Mouse (Mus musculus) bone marrow, adult 2 months (tissue): ENCODE data around the gene Tes3-ps. TPM values are rescaled to one million over a fixed set of nuclear protein-coding genes. Genes with fewer than 3 reads are reported as not detected.

Source experiments
- H3K27ac ChIP-seq: fragments of 200-500 bp; 2 replicates; pipeline ENCODE4 v1.5.1; 2012; ENCODE audit warnings: low read depth, mild to moderate bottlenecking, control low read depth, inconsistent platforms, low read length; ENCODE audit not compliant: control insufficient read depth, poor library complexity, insufficient read depth
- H3K4me1 ChIP-seq: fragments of 200-500 bp; 2 replicates; pipeline ENCODE4 v1.6.1; 2011; ENCODE audit warnings: low read length; ENCODE audit not compliant: control insufficient read depth, insufficient read depth
- H3K4me3 ChIP-seq: fragments of 200-500 bp; replicated peaks from 2 replicates; pipeline ENCODE3; 2011; ENCODE audit warnings: mild to moderate bottlenecking, low read depth, low read length, control low read depth; ENCODE audit not compliant: control insufficient read depth
- CTCF ChIP-seq: fragments of 200-500 bp; IDR thresholded peaks from 2 replicates; pipeline ENCODE4 v1.5.1; 2011; ENCODE audit warnings: low read length, control low read depth; ENCODE audit not compliant: control insufficient read depth, insufficient read depth
- POLR2A ChIP-seq: fragments of 200-500 bp; IDR thresholded peaks from 2 replicates; pipeline ENCODE4 v1.6.1; 2011; ENCODE audit warnings: low read depth, mild to moderate bottlenecking, control low read depth, low read length, borderline replicate concordance; ENCODE audit not compliant: control insufficient read depth
- WGBS: fragments of 180-500 bp; shearing (Covaris S2); methylation state at CpG from one replicate; pipeline ENCODE4 v1.1.7; 2018; 5-methylcytosine and 5-hydroxymethylcytosine counted together
- polyA plus RNA-seq: library from polyadenylated mRNA; stranded (reverse); fragments of >200 nt; gene quantifications from 2 replicates; pipeline ENCODE4 v1.2.4, GENCODE M21; 2011; ENCODE audit warnings: low replicate concordance; ENCODE audit not compliant: missing spikeins, insufficient read depth, insufficient read length

Gene Tes3-ps
- polyA plus RNA-seq, 1 experiment, result 3.5 TPM

GRCm38 (mm10) chr13:49465875-49466274 is 27.2 kb upstream of the Tes3-ps start:
- no peak for TF ChIP-seq POLR2A
- no peak for TF ChIP-seq CTCF
- 78% methylated on average over 4 of the region's 4 CpGs for WGBS
- H3K4me1 ChIP-seq, result no peaks in the 10 kb centered on the region
- H3K27ac ChIP-seq, result no peak overlapping the region
- H3K4me3 ChIP-seq, result no peak overlapping the region

GRCm38 (mm10) chr13:49466393-49467075 is 26.6 kb upstream of the Tes3-ps start:
- no peak overlapping the region for H3K27ac ChIP-seq
- no peak overlapping the region for H3K4me3 ChIP-seq
- TF ChIP-seq CTCF, result no peak
- TF ChIP-seq POLR2A, result no peak
- WGBS, result 82% methylated on average over 11 of the region's 11 CpGs
- H3K4me1 ChIP-seq, result no peaks in the 10 kb centered on the region

- H3K4me3 ChIP-seq, result no peak overlapping the region
- WGBS, result 80% methylated on average over 2 of the region's 2 CpGs
- H3K4me1 ChIP-seq, result no peaks in the 10 kb centered on the region
- no peak overlapping the region for H3K27ac ChIP-seq
- TF ChIP-seq POLR2A, result no peak
- no peak for TF ChIP-seq CTCF
Observed at GRCm38 (mm10) chr13:49467585-49467984, 25.5 kb upstream of the Tes3-ps start.

DNA sequence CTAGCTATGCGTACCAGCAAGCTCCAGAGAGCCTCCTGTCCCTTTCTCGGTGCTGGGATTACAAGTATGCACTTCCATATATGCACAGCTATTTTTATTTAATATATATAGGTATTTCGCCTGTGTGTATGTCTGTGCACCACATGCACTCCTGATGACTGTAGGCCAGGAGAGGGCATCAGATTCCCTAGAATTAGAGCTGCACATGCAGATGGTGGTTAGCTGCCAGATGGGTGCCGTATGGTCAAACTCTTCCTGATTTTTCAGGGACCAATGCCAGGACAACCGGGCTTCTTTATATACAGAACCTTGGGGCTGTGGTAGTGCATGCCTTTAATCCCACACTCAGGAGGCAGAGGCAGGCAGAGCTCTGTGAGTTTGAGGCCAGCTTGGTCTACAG is 24.1 kb upstream of the Tes3-ps start:
- TF ChIP-seq CTCF, result no peak
- TF ChIP-seq POLR2A, result no peak
- Histone ChIP-seq H3K27ac (no peak overlapping the region), H3K4me1 (no peaks in the 10 kb centered on the region), H3K4me3 (no peak overlapping the region)
- WGBS, result 83% methylated on average over 5 of the region's 5 CpGs

DNA sequence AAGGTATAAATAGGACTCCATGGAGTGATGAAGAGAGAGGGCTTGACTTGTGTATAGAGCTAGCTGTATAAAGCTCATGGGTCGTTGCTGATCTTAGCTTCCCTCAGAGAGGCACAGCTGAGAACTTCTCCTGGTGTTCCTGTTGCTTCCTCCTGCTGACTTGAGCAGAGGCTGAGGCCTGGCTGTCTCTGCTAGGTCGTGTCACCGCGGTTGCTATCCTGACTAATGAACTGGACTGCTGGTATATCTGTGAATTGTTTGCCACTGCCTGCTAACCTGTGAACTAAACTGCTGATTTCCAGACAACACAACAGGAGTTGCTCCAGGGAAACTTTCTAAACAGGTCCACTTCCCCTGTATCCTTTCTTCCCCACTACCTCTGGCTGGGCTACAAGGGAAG is 22.8 kb upstream of the Tes3-ps start:
- Histone ChIP-seq H3K4me1 (no peaks in the 10 kb centered on the region), H3K27ac (no peak overlapping the region), H3K4me3 (no peak overlapping the region)
- 75% methylated on average over 4 of the region's 4 CpGs for WGBS
- TF ChIP-seq CTCF (no peak), POLR2A (no peak)

DNA sequence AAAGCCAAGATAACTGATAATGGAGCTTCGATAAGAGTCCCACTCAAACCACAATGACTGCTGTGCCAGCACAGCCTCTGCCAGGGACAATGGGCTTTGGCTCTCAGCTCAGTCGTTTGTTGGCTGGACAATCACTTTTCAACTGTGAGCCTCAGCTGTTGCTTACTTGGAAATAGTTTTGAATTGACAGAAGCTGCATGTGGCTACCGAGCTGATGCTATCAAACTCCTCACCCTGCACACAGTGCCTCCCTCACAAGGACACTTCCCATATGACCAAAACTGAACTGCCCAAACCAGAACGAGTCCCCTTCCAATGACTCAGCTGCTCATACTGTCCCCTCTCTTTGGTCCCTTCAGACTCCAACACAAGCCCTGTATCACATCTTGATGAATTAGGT is 22.3 kb upstream of the Tes3-ps start:
- Histone ChIP-seq H3K4me1 (no peaks in the 10 kb centered on the region), H3K27ac (no peak overlapping the region), H3K4me3 (no peak overlapping the region)
- TF ChIP-seq POLR2A (no peak), CTCF (no peak)
- 59% methylated on average over 4 of the region's 4 CpGs for WGBS

- no peak for TF ChIP-seq CTCF
- no peak for TF ChIP-seq POLR2A
- no peak overlapping the region for H3K27ac ChIP-seq
- no peak overlapping the region for H3K4me3 ChIP-seq
- H3K4me1 ChIP-seq, result no peaks in the 10 kb centered on the region
- 82% methylated on average over 4 of the region's 4 CpGs for WGBS
Observed at GRCm38 (mm10) chr13:49471981-49472675, 21.0 kb upstream of the Tes3-ps start.

- H3K27ac ChIP-seq, result no peak overlapping the region
- H3K4me3 ChIP-seq, result no peak overlapping the region
- no peak for TF ChIP-seq POLR2A
- TF ChIP-seq CTCF, result no peak
- 93% methylated on average over 6 of the region's 6 CpGs for WGBS
- H3K4me1 ChIP-seq, result no peaks in the 10 kb centered on the region
Observed at GRCm38 (mm10) chr13:49472676-49473005, 20.5 kb upstream of the Tes3-ps start.

- 84% methylated on average over 3 of the region's 3 CpGs for WGBS
- TF ChIP-seq CTCF (no peak), POLR2A (no peak)
Observed at GRCm38 (mm10) chr13:49477887-49478286, 15.2 kb upstream of the Tes3-ps start.

More at GRCm38 (mm10) chr13:49477887-49478286, 15.2 kb upstream of the Tes3-ps start:
- Histone ChIP-seq H3K27ac (no peak overlapping the region), H3K4me1 (no peaks in the 10 kb centered on the region), H3K4me3 (no peak overlapping the region)
